Mouse (Mus musculus) ES-E14 (cell line): ENCODE results near the gene Zfp408.

Experiments
- HCFC1 ChIP-seq: IDR thresholded peaks from 2 replicates; pipeline ENCODE4 v1.6.1; 2012; ENCODE audit warnings: low read length, inconsistent platforms, borderline replicate concordance; ENCODE audit not compliant: insufficient read depth
- MAFK ChIP-seq: IDR thresholded peaks from 2 replicates; pipeline ENCODE4 v1.6.1; 2014; ENCODE audit warnings: mild to moderate bottlenecking, low read depth, low read length, inconsistent platforms; ENCODE audit not compliant: insufficient read depth
- ZC3H11A ChIP-seq: IDR thresholded peaks from 2 replicates; pipeline ENCODE4 v1.6.1; 2012; ENCODE audit warnings: low read depth, mild to moderate bottlenecking, inconsistent platforms, low read length, borderline replicate concordance
- ZNF384 ChIP-seq: IDR thresholded peaks from 2 replicates; pipeline ENCODE4 v1.6.1; 2012; ENCODE audit warnings: low read depth, low read length, inconsistent platforms

DNA sequence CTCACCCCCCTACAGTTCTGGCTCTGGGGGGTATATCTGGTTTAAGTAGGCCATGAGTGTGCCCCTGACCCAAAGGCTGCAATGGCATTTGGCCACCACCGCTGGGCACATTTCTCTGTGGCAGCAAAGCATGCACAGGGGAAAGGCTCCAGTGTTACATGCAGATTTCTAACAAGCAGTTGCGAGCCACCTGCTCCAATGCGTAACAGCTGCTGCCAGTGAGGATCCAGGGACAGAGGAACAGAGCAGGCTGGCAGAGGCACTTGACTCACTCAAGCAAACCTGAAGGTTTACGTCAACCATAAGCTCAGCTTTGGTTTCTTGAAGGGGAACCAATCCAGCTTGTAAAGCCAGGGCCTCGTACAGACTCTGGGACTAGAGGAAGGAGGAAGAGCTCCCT, 25.3 kb upstream of the Zfp408 start:
- TF ChIP-seq HCFC1 (no peak), ZNF384 (no peak), MAFK (no peak), ZC3H11A (no peak)
